14 mouse cellular contexts compared by ENCODE assay signal in genomic region chr5:90439157-90439556, GRCm38 (mm10). TPM values are rescaled to one million over a fixed set of nuclear protein-coding genes. Genes with fewer than 3 reads are reported as not detected.
"Had no signal": no experiment of that assay in that cellular context is flagged by ENCODE, and none has a peak within 500 bp of the region (broad histone marks: within the 10 kb centered on the region; RNA-seq: fewer than 3 reads in every experiment).

No protein-coding gene starts in this region.

- H3K4me3 ChIP-seq: hindbrain, embryonic 15.5 days; kidney, embryonic 15.5 days; limb, embryonic 15.5 days; midbrain, embryonic 13.5 days; myocyte; neural tube, embryonic 12.5 days had no signal

- H3K36me3 ChIP-seq: hindbrain, embryonic 15.5 days; kidney, embryonic 15.5 days; limb, embryonic 15.5 days; midbrain, embryonic 13.5 days; neural tube, embryonic 12.5 days had no signal

- H3K27ac ChIP-seq: hindbrain, embryonic 15.5 days; kidney, embryonic 15.5 days; limb, embryonic 15.5 days; midbrain, embryonic 13.5 days; neural tube, embryonic 12.5 days had no signal

- DNase-seq: kidney, adult 11 months; thymus, adult 18-20 months; thymus, postnatal 14 days had no signal

- H3K9ac ChIP-seq: hindbrain, embryonic 15.5 days; kidney, embryonic 15.5 days; limb, embryonic 15.5 days; midbrain, embryonic 13.5 days; neural tube, embryonic 12.5 days had no signal

- H3K4me2 ChIP-seq: hindbrain, embryonic 15.5 days; kidney, embryonic 15.5 days; limb, embryonic 15.5 days; midbrain, embryonic 13.5 days; neural tube, embryonic 12.5 days had no signal

- H3K27me3 ChIP-seq: hindbrain, embryonic 15.5 days; kidney, embryonic 15.5 days; limb, embryonic 15.5 days; midbrain, embryonic 13.5 days; neural tube, embryonic 12.5 days had no signal

- ATAC-seq: midbrain, embryonic 13.5 days had no signal

- H3K4me1 ChIP-seq: hindbrain, embryonic 15.5 days; kidney, embryonic 15.5 days; limb, embryonic 15.5 days; midbrain, embryonic 13.5 days; neural tube, embryonic 12.5 days had no signal

- H3K9me3 ChIP-seq: hindbrain, embryonic 15.5 days; kidney, embryonic 15.5 days; limb, embryonic 15.5 days; midbrain, embryonic 13.5 days; neural tube, embryonic 12.5 days had no signal

RNA-seq across cellular contexts. Expression of gene Alb, which starts 21.5 kb away (rescaled TPM):
- total RNA-seq: layer of hippocampus, postnatal 25 days; left cerebral cortex, postnatal 25 days; megakaryocyte-erythroid progenitor cell, adult 5-6 weeks; neutrophil, adult 5-6 weeks had no signal
- polyA plus RNA-seq: hindbrain, embryonic 11.5 days; myocyte had no signal

RNA-seq across cellular contexts. Expression of gene Afp, which starts 51.4 kb away (rescaled TPM):
- total RNA-seq: layer of hippocampus, postnatal 25 days; left cerebral cortex, postnatal 25 days; megakaryocyte-erythroid progenitor cell, adult 5-6 weeks had no signal
- polyA plus RNA-seq: hindbrain, embryonic 11.5 days had no signal
